Mouse (Mus musculus): ENCODE results near the gene Cryba4. TPM values are rescaled to one million over a fixed set of nuclear protein-coding genes. Genes with fewer than 3 reads are reported as not detected.

The Cryba4 gene
- polyA plus RNA-seq, 2 experiments from 2014 or later = not detected

Other genes starting within 250 kb of the Cryba4 start
- not detected for gene Crybb1, start 3.3 kb upstream of the Cryba4 start, polyA plus RNA-seq (2017; shearing (Covaris generic))
- 10 to 100 TPM; 75.0 to 86.1 TPM for gene Tpst2, start 24.2 kb upstream of the Cryba4 start, polyA plus RNA-seq (2017; shearing (Covaris generic))
- 10 to 100 TPM; 11.8 to 18.4 TPM for gene Tfip11, start 73.8 kb upstream of the Cryba4 start, polyA plus RNA-seq (2017; shearing (Covaris generic))
- gene Srrd, start 90.5 kb upstream of the Cryba4 start, polyA plus RNA-seq (2017; shearing (Covaris generic)) = 1 to 10 TPM; 1.5 to 2.7 TPM
- 10 to 100 TPM; 15.2 to 18.3 TPM for gene Hps4, start 90.6 kb upstream of the Cryba4 start, polyA plus RNA-seq (2017; shearing (Covaris generic))
- not detected for gene Gm6583, start 103.5 kb upstream of the Cryba4 start, polyA plus RNA-seq (2017; shearing (Covaris generic))
- not detected for gene Asphd2, start 142.3 kb upstream of the Cryba4 start, polyA plus RNA-seq (2017; shearing (Covaris generic))
- gene Gm6588, start 196.9 kb upstream of the Cryba4 start, polyA plus RNA-seq (2017; shearing (Covaris generic)) = not detected

All from activated CD4-positive, CD25-positive, alpha-beta regulatory T cell, adult 4 months (primary cell).